Mouse (Mus musculus) liver, adult 2 months (tissue): Measurements from ENCODE around the gene Man2b2.

Source experiments
- CTCF ChIP-seq: fragments of 200-500 bp; IDR thresholded peaks from 2 replicates; pipeline ENCODE4 v1.5.1; 2011; ENCODE audit warnings: low read depth, low read length, control low read depth
- POLR2A ChIP-seq: fragments of 200-500 bp; IDR thresholded peaks from 2 replicates; pipeline ENCODE4 v1.6.1; 2011; ENCODE audit warnings: low read length, control low read depth; ENCODE audit not compliant: insufficient read depth; ENCODE audit errors: extremely low read depth

DNA sequence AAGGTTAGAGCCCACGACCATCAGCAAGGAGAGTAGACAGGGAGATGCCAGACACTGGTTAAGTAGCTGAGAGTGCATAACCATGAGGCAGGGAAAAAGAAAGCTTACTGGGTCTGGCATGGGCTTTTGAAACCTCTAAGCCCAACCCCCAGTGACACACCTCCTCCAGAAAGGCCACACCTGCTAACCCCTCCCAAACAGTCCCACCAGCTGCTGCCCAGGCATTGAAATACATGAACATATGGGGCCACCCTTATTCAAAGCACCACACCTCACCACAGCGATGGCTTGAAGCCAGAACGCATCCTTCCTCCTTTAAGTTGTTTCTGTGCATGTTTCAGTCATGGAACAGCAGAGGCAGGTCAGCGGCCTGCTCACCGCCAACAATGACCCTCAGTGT lies 57.9 kb downstream of the Man2b2 start:
- no peak for TF ChIP-seq CTCF
- TF ChIP-seq POLR2A = no peak
